Mouse (Mus musculus): ENCODE data around the gene H2al1j. TPM values are rescaled to one million over a fixed set of nuclear protein-coding genes. Genes with fewer than 3 reads are reported as not detected.

The H2al1j gene
- not detected in 2 replicates for polyA plus RNA-seq (2012)

DNA sequence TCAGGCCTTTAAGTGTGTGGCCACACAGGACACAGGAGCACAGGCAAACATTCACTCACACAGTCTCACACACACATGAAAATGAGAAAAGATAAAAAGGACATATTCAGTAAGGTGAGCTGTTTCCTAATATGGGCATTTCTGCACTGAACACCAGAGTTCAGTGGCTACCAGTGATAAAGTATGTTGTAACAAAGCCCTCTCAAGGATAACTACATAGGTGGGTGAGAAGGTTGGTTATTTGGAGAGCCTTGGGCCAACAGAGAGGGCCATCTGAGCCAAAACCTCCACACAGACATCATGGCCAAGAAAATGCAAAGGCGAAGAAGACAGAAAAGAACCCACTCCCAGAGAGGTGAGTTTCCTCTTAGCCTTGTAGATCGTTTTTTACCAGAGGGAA lies at the start of gene H2al1j:
TSS of gene H2al1j (plus strand) at position 301 of the 400 bp plus-strand sequence.

DNA sequence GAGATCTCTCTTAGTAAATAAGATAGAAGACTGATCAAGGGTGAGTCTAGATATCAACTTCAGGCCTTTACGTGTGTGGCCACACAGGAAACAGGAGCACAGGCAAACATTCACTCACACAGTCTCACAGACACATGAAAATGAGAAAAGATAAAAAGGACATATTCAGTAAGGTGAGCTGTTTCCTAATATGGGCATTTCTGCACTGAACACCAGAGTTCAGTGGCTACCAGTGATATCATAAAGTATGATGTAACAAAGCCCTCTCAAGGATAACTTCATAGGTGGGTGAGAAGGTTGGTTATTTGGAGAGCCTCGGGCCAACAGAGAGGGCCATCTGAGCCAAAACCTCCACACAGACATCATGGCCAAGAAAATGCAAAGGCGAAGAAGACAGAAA lies 28.7 kb upstream of the H2al1j start, which contains the start of gene H2al1a:
TSS of gene H2al1a (plus strand) at position 301 of the 400 bp plus-strand sequence.

DNA sequence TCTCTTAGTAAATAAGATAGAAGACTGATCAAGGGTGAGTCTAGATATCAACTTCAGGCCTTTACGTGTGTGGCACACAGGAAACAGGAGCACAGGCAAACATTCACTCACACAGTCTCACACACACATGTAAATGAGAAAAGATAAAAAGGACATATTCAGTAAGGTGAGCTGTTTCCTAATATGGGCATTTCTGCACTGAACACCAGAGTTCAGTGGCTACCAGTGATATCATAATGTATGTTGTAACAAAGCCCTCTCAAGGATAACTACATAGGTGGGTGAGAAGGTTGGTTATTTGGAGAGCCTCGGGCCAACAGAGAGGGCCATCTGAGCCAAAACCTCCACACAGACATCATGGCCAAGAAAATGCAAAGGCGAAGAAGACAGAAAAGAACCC lies 25.5 kb upstream of the H2al1j start, which contains the start of gene H2al1b:
TSS of gene H2al1b (plus strand) at position 301 of the 400 bp plus-strand sequence.

DNA sequence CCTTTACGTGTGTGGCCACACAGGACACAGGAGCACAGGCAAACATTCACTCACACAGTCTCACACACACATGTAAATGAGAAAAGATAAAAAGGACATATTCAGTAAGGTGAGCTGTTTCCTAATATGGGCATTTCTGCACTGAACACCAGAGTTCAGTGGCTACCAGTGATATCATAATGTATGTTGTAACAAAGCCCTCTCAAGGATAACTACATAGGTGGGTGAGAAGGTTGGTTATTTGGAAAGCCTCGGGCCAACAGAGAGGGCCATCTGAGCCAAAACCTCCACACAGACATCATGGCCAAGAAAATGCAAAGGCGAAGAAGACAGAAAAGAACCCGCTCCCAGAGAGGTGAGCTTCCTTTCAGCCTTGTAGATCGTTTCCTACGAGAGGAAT lies 22.3 kb upstream of the H2al1j start, which contains the start of gene H2al1c:
TSS of gene H2al1c (plus strand) at position 301 of the 400 bp plus-strand sequence.

DNA sequence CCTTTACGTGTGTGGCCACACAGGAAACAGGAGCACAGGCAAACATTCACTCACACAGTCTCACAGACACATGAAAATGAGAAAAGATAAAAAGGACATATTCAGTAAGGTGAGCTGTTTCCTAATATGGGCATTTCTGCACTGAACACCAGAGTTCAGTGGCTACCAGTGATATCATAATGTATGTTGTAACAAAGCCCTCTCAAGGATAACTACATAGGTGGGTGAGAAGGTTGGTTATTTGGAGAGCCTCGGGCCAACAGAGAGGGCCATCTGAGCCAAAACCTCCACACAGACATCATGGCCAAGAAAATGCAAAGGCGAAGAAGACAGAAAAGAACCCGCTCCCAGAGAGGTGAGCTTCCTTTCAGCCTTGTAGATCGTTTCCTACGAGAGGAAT lies 19.1 kb upstream of the H2al1j start, which contains the start of gene H2al1d:
TSS of gene H2al1d (plus strand) at position 301 of the 400 bp plus-strand sequence.

DNA sequence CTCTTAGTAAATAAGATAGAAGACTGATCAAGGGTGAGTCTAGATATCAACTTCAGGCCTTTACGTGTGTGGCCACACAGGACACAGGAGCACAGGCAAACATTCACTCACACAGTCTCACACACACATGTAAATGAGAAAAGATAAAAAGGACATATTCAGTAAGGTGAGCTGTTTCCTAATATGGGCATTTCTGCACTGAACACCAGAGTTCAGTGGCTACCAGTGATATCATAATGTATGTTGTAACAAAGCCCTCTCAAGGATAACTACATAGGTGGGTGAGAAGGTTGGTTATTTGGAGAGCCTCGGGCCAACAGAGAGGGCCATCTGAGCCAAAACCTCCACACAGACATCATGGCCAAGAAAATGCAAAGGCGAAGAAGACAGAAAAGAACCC lies 16.0 kb upstream of the H2al1j start, which contains the start of gene H2al1e:
TSS of gene H2al1e (plus strand) at position 301 of the 400 bp plus-strand sequence.

DNA sequence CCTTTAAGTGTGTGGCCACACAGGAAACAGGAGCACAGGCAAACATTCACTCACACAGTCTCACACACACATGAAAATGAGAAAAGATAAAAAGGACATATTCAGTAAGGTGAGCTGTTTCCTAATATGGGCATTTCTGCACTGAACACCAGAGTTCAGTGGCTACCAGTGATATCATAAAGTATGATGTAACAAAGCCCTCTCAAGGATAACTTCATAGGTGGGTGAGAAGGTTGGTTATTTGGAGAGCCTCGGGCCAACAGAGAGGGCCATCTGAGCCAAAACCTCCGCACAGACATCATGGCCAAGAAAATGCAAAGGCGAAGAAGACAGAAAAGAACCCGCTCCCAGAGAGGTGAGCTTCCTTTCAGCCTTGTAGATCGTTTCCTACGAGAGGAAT lies 12.8 kb upstream of the H2al1j start, which contains the start of gene H2al1f:
TSS of gene H2al1f (plus strand) at position 301 of the 400 bp plus-strand sequence.

DNA sequence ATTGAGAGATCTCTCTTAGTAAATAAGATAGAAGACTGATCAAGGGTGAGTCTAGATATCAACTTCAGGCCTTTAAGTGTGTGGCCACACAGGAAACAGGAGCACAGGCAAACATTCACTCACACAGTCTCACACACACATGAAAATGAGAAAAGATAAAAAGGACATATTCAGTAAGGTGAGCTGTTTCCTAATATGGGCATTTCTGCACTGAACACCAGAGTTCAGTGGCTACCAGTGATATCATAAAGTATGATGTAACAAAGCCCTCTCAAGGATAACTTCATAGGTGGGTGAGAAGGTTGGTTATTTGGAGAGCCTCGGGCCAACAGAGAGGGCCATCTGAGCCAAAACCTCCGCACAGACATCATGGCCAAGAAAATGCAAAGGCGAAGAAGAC lies 9.7 kb upstream of the H2al1j start, which contains the start of gene H2al1g:
TSS of gene H2al1g (plus strand) at position 301 of the 400 bp plus-strand sequence.

DNA sequence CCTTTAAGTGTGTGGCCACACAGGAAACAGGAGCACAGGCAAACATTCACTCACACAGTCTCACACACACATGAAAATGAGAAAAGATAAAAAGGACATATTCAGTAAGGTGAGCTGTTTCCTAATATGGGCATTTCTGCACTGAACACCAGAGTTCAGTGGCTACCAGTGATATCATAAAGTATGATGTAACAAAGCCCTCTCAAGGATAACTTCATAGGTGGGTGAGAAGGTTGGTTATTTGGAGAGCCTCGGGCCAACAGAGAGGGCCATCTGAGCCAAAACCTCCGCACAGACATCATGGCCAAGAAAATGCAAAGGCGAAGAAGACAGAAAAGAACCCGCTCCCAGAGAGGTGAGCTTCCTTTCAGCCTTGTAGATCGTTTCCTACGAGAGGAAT lies 6.4 kb upstream of the H2al1j start, which contains the start of gene H2al1h:
TSS of gene H2al1h (plus strand) at position 301 of the 400 bp plus-strand sequence.

DNA sequence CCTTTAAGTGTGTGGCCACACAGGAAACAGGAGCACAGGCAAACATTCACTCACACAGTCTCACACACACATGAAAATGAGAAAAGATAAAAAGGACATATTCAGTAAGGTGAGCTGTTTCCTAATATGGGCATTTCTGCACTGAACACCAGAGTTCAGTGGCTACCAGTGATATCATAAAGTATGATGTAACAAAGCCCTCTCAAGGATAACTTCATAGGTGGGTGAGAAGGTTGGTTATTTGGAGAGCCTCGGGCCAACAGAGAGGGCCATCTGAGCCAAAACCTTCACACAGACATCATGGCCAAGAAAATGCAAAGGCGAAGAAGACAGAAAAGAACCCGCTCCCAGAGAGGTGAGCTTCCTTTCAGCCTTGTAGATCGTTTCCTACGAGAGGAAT lies 3.3 kb upstream of the H2al1j start, which contains the start of gene H2al1i:
TSS of gene H2al1i (plus strand) at position 301 of the 400 bp plus-strand sequence.

Other genes with a start within 250 kb of the H2al1j start
- not detected in 2 replicates for gene H2al1a, start 28.6 kb upstream of the H2al1j start, polyA plus RNA-seq (2012)
- not detected in 2 replicates for gene H2al1b, start 25.4 kb upstream of the H2al1j start, polyA plus RNA-seq (2012)
- gene H2al1c, start 22.2 kb upstream of the H2al1j start, polyA plus RNA-seq (2012), result not detected in 2 replicates
- not detected in 2 replicates for gene H2al1d, start 19.0 kb upstream of the H2al1j start, polyA plus RNA-seq (2012)
- not detected in 2 replicates for gene H2al1e, start 15.9 kb upstream of the H2al1j start, polyA plus RNA-seq (2012)
- gene H2al1f, start 12.7 kb upstream of the H2al1j start, polyA plus RNA-seq (2012), result not detected in 2 replicates
- gene H2al1g, start 9.6 kb upstream of the H2al1j start, polyA plus RNA-seq (2012), result not detected in 2 replicates
- gene H2al1h, start 6.3 kb upstream of the H2al1j start, polyA plus RNA-seq (2012), result not detected in 2 replicates
- gene H2al1i, start 3.2 kb upstream of the H2al1j start, polyA plus RNA-seq (2012), result not detected in 2 replicates